Mouse (Mus musculus): ENCODE results near the gene Slc48a1. TPM values are rescaled to one million over a fixed set of nuclear protein-coding genes. Genes with fewer than 3 reads are reported as not detected.
A peak's percentile ranks its signal among the peaks of the same experiment; 100 is the strongest.

Slc48a1 gene
- polyA plus RNA-seq, 1 experiment = 52.7 TPM

GRCm38 (mm10) chr15:97822545-97823228 is 44.4 kb downstream of the Slc48a1 start:
- no peak overlapping the region for H3K4me2 ChIP-seq (ENCODE audit: low read depth)
- no peaks in the 10 kb centered on the region for H3K36me3 ChIP-seq (ENCODE audit: control insufficient read depth, insufficient read depth)
- H3K27me3 ChIP-seq (ENCODE audit: control insufficient read depth, insufficient read depth, insufficient read length) = no peaks in the 10 kb centered on the region
- no peak overlapping the region for H3K4me3 ChIP-seq
- no peak overlapping the region for H3ac ChIP-seq (ENCODE audit: control insufficient read depth, insufficient read length)
- TF ChIP-seq SRF (IDR thresholded peaks at IDR 0.05; ENCODE audit: control insufficient read depth, insufficient read length, low read depth) = no peak
- TF ChIP-seq MYOG (IDR thresholded peaks at IDR 0.05; ENCODE audit: control insufficient read depth in 1 of 3, insufficient read depth in 1 of 3, insufficient read length in 2 of 3, low read depth in 2 of 3) = no peak
- no peak for TF ChIP-seq MAX (IDR thresholded peaks at IDR 0.05; ENCODE audit: low read depth)
- TF ChIP-seq CEBPB (IDR thresholded peaks at IDR 0.05; ENCODE audit: insufficient read depth, poor library complexity, severe bottlenecking) = no peak
- no peak for TF ChIP-seq REST (IDR thresholded peaks at IDR 0.05; ENCODE audit: insufficient read depth, insufficient read length)
- no peak for TF ChIP-seq POLR2AphosphoS2 (IDR thresholded peaks at IDR 0.05; ENCODE audit: insufficient read length, low read depth)
- no peak for TF ChIP-seq POLR2A (IDR thresholded peaks at IDR 0.05; ENCODE audit: insufficient read length, low read depth)
- no peak for TF ChIP-seq E2F4 (IDR thresholded peaks at IDR 0.05; ENCODE audit: insufficient read depth)
- no peak for TF ChIP-seq TCF3 (IDR thresholded peaks at IDR 0.05; ENCODE audit: insufficient read length, low read depth)
- H3K79me2 ChIP-seq (ENCODE audit: control insufficient read depth, insufficient read depth) = peaks cover 45% of the 10 kb centered on the region

DNA sequence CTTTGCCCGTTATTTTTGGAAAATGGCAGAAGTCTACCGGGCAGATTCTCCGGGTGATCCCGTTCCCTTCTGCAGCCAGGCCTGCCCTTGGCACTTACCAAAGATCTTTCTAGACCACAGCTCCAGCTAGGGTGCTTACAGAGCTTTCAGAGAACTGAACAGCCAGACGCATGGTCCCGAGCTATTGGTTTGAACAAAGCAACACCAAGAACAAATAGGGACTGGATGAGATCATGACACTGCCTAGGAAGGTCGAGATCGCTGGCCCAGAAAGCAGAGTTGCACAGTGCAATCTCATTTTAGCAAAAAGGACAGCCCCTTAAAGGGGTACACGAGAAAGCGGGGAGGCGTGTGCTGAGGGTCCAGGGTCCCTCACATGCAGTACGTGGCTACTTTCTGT is 45.2 kb downstream of the Slc48a1 start:
- Histone ChIP-seq H3K27me3 (ENCODE audit: control insufficient read depth, insufficient read depth, insufficient read length) (no peaks in the 10 kb centered on the region), H3K4me2 (ENCODE audit: low read depth) (no peak overlapping the region), H3K36me3 (ENCODE audit: control insufficient read depth, insufficient read depth) (no peaks in the 10 kb centered on the region), H3K79me2 (ENCODE audit: control insufficient read depth, insufficient read depth) (peaks cover 52% of the 10 kb centered on the region), H3ac (ENCODE audit: control insufficient read depth, insufficient read length) (no peak overlapping the region), H3K4me3 (no peak overlapping the region)
- TF ChIP-seq CEBPB (IDR thresholded peaks at IDR 0.05; ENCODE audit: insufficient read depth, poor library complexity, severe bottlenecking) (no peak), MYOD1 (IDR thresholded peaks at IDR 0.05; ENCODE audit: control insufficient read depth in 1 of 3, insufficient read length in 2 of 3, low read depth in 2 of 3) (no peak), MYOG (IDR thresholded peaks at IDR 0.05; ENCODE audit: control insufficient read depth in 1 of 3, insufficient read depth in 1 of 3, insufficient read length in 2 of 3, low read depth in 2 of 3) (no peak), MAX (IDR thresholded peaks at IDR 0.05; ENCODE audit: low read depth) (no peak), USF1 (IDR thresholded peaks at IDR 0.05; ENCODE audit: low read depth) (no peak), POLR2AphosphoS2 (IDR thresholded peaks at IDR 0.05; ENCODE audit: insufficient read length, low read depth) (no peak), REST (IDR thresholded peaks at IDR 0.05; ENCODE audit: insufficient read depth, insufficient read length) (no peak), E2F4 (IDR thresholded peaks at IDR 0.05; ENCODE audit: insufficient read depth) (no peak), TCF12 (IDR thresholded peaks at IDR 0.05; ENCODE audit: insufficient read depth, poor library complexity, severe bottlenecking) (no peak)

GRCm38 (mm10) chr15:97824042-97824441 is 45.7 kb downstream of the Slc48a1 start:
- H3K79me2 ChIP-seq (ENCODE audit: control insufficient read depth, insufficient read depth) = peaks cover 57% of the 10 kb centered on the region
- H3K27me3 ChIP-seq (ENCODE audit: control insufficient read depth, insufficient read depth, insufficient read length) = no peaks in the 10 kb centered on the region
- H3K4me2 ChIP-seq (ENCODE audit: low read depth) = peak overlapping the region; percentile 90
- TF ChIP-seq MYOD1 (IDR thresholded peaks at IDR 0.05; ENCODE audit: control insufficient read depth in 1 of 3, insufficient read length in 2 of 3, low read depth in 2 of 3) (no peak), REST (IDR thresholded peaks at IDR 0.05; ENCODE audit: insufficient read depth, insufficient read length) (no peak), POLR2AphosphoS2 (IDR thresholded peaks at IDR 0.05; ENCODE audit: insufficient read length, low read depth) (no peak), TCF3 (IDR thresholded peaks at IDR 0.05; ENCODE audit: insufficient read length, low read depth) (no peak), SRF (IDR thresholded peaks at IDR 0.05; ENCODE audit: control insufficient read depth, insufficient read length, low read depth) (no peak), USF1 (IDR thresholded peaks at IDR 0.05; ENCODE audit: low read depth) (no peak), E2F4 (IDR thresholded peaks at IDR 0.05; ENCODE audit: insufficient read depth) (no peak), POLR2A (IDR thresholded peaks at IDR 0.05; ENCODE audit: insufficient read length, low read depth) (no peak), TCF12 (IDR thresholded peaks at IDR 0.05; ENCODE audit: insufficient read depth, poor library complexity, severe bottlenecking) (no peak), CEBPB (IDR thresholded peaks at IDR 0.05; ENCODE audit: insufficient read depth, poor library complexity, severe bottlenecking) (no peak), MAX (IDR thresholded peaks at IDR 0.05; ENCODE audit: low read depth) (no peak), MYOG (IDR thresholded peaks at IDR 0.05; ENCODE audit: control insufficient read depth in 1 of 3, insufficient read depth in 1 of 3, insufficient read length in 2 of 3, low read depth in 2 of 3) (no peak)
- no peak overlapping the region for H3ac ChIP-seq (ENCODE audit: control insufficient read depth, insufficient read length)
- peak overlapping the region; percentile 13 for H3K4me3 ChIP-seq
- no peaks in the 10 kb centered on the region for H3K36me3 ChIP-seq (ENCODE audit: control insufficient read depth, insufficient read depth)

GRCm38 (mm10) chr15:97825071-97825940 is 47.0 kb downstream of the Slc48a1 start:
- Histone ChIP-seq H3K79me2 (ENCODE audit: control insufficient read depth, insufficient read depth) (peaks cover 65% of the 10 kb centered on the region), H3K27me3 (ENCODE audit: control insufficient read depth, insufficient read depth, insufficient read length) (no peaks in the 10 kb centered on the region), H3K4me2 (ENCODE audit: low read depth) (peak overlapping the region; percentile 90), H3ac (ENCODE audit: control insufficient read depth, insufficient read length) (no peak overlapping the region), H3K4me3 (peak overlapping the region; percentile 13), H3K36me3 (ENCODE audit: control insufficient read depth, insufficient read depth) (no peaks in the 10 kb centered on the region)
- no peak for TF ChIP-seq E2F4 (IDR thresholded peaks at IDR 0.05; ENCODE audit: insufficient read depth)
- peak in 1 of 3 experiments; percentile 21 for TF ChIP-seq MYOG (IDR thresholded peaks at IDR 0.05; ENCODE audit: control insufficient read depth in 1 of 3, insufficient read depth in 1 of 3, insufficient read length in 2 of 3, low read depth in 2 of 3)
- no peak for TF ChIP-seq TCF12 (IDR thresholded peaks at IDR 0.05; ENCODE audit: insufficient read depth, poor library complexity, severe bottlenecking)
- TF ChIP-seq CEBPB (IDR thresholded peaks at IDR 0.05; ENCODE audit: insufficient read depth, poor library complexity, severe bottlenecking) = 0 out of 2 replicates have a peak, but pooled peaks have one; percentile 32
- TF ChIP-seq MYOD1 (IDR thresholded peaks at IDR 0.05; ENCODE audit: control insufficient read depth in 1 of 3, insufficient read length in 2 of 3, low read depth in 2 of 3) = peak in 1 of 3 experiments; percentile 32

All from myocyte (in vitro differentiated cells).